Mouse (Mus musculus) liver, embryonic 14.5 days (tissue): ENCODE measurements around the gene Cfap57.
"Not testable (repeated sequence)": the region's sequence is repeated elsewhere in the genome, so short reads cannot be mapped to it uniquely, and the experiment has no call there.

Experiments used
- CTCF ChIP-seq: IDR thresholded peaks from 2 replicates; pipeline ENCODE4 v1.5.1; 2016; ENCODE audit warnings: antibody characterized with exemption, low read depth, control low read depth
- EP300 ChIP-seq: IDR thresholded peaks from 2 replicates; pipeline ENCODE4 v1.6.1; 2016; ENCODE audit warnings: antibody characterized with exemption, low read depth

- not testable (repeated sequence) for TF ChIP-seq CTCF, EP300
Measured at GRCm38 (mm10) chr4:118507171-118507570, 113.4 kb downstream of the Cfap57 start.
